Mouse (Mus musculus) gastrocnemius, postnatal 14 days (tissue): ENCODE results near the gene Tmprss6. TPM values are rescaled to one million over a fixed set of nuclear protein-coding genes. Genes with fewer than 3 reads are reported as not detected.

ENCODE experiments used
- DNase-seq: peaks from one replicate; pipeline ENCODE4 v3.0.0; 2021; ENCODE audit warnings: mixed read lengths
- intact Hi-C: fragments of 180-260 bp; cut with DNase I; formaldehyde crosslinking; loops from one replicate; pipeline ENCODE4 v1.15.1; 2025; ENCODE audit warnings: low total_unique reads
- total RNA-seq, 2 experiments: library from RNA; stranded (reverse); gene quantifications; 2 replicates each; pipeline ENCODE4 v1.2.3; 2021

Gene Tmprss6
- total RNA-seq, 2 experiments from 2014 or later = not detected

DNA sequence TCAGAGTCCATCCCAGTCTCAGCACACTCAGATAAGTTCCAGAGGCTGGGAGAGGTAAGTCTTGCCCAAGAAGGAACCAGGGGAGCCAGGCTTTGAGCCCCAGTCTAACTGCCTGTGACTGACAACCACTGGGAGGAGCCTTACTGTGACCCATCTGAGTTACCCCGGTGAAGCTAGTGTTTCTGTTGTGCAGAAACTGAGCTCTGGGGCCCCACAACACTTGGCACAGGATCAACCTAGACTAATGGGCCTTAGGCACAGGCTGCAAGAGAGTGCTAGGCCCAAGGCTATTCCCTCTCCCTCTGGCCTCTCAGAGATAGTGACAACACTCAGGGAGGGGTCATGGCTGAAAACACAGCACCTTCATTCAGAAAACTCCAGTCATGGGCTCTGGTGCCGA is 17.2 kb downstream of the Tmprss6 start:
- DNase-seq = no peak
- intact Hi-C loops = no loop called here

DNA sequence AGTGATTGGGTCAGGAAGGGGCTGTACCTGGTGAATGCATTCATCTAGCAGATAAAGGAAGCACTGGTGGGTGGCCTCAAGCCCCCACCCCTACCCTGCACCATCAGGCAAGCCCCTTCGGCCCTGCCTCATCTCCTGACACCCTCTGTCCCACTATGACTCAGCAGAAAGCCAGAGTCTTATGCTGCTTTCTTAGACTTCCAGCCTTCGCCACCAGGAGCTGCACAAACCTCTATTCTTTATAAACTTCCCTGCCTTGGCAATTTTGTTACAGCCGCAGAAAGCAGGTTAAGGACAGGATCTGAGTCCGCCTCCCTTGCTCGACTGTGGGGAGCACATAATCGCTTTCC is 18.0 kb downstream of the Tmprss6 start:
- intact Hi-C loops = no loop called here
- DNase-seq = no peak

DNA sequence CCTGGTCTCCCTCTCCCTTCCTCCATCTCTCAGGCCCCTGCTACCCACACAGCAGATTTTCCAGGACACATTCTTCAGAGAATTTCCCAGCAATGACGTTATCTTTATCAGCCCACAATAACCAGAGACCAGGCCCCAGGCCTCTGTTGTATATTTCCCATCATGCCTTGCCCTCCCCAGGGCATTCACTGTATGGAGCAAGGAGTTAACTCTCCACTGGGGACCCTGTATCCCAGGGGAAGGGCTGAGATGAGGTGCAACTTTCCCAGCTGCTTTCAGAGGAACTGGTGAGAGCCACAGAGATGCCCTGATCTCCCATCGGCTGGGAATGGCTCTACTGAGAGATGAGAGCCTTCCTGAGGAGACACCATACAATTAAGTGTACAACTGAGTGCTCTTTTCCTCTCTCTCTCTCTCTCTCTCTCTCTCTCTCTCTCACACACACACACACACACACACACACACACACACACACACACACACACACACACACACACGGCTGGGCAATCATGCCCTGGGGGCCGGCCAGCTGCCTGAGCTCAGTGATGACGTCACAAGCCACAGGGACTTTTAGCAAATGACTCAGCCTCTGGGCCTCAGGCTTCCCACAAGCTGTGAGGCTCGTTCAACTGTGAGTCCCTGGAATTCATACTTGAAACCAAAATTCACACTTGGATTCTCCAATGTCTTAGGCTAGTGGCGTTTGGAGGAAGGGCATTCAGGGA is 18.6 kb downstream of the Tmprss6 start:
- peak; percentile 75 for DNase-seq
- intact Hi-C loops = loop anchor here (5.0 kb wide), 1 partner anchor 82 kb away; the partner anchor contains the start of gene C1qtnf6

DNA sequence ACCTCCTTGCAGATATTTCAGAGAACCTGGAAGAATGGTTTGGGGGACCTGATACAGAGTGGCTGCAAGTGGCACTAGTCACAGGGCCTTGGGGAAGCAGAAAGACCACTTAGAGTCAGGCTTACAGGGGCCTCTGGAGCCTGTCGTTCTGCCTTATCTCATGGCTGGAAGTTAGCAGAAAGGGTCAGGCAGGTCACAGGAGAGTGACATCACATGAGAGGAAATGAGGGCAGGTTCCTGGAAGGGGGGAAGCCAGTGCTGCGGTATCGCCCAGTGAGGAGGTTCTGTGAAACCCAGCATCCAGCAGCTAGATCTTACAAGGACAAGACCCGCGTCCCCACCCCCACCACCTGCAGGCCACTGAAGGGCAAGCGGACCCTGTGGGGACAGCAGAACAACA is 19.3 kb downstream of the Tmprss6 start:
- no peak for DNase-seq
- intact Hi-C loops = loop anchor here (5.0 kb wide), 1 partner anchor 83 kb away; the partner anchor contains the start of gene C1qtnf6

DNA sequence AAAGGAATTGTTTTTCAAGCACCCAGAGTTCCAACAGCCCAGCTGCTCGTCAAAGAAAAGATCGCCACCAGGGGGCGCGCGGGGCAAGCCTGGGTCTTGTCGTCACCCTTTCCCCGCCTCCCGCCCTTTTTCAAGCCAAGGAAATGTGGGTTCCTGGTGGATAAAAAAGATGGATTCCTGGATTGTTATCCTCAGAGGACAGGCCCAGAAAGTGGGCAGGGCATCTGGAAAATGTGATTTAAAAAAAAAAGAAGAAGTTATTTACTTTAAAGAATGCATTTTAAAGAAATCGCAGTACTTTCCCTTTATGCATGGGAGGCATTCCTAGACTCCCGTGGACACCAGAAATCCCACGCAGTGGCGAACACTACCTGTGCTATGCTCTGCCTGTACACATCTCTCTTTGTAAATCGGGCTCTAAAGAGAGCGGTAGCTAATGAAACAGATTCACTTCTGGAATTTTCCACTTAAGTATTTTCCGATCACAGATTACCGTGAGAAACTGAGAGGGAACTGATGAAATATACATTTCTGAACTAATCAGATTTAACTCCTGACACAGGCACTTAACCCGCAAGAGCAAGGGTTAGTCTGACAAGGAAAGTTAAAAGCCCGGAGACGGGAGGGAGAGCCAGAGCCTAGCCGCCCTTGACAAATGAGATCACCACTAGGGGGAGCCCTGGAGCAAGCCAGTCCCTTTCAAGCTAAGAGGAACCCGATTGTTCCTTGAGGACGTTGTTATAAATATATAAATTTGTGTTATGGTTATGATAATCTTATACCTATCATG is 20.5 kb downstream of the Tmprss6 start:
- intact Hi-C loops = loop anchor here (5.0 kb wide), 1 partner anchor 84 kb away; the partner anchor contains the start of gene C1qtnf6
- peak; percentile 96 for DNase-seq

DNA sequence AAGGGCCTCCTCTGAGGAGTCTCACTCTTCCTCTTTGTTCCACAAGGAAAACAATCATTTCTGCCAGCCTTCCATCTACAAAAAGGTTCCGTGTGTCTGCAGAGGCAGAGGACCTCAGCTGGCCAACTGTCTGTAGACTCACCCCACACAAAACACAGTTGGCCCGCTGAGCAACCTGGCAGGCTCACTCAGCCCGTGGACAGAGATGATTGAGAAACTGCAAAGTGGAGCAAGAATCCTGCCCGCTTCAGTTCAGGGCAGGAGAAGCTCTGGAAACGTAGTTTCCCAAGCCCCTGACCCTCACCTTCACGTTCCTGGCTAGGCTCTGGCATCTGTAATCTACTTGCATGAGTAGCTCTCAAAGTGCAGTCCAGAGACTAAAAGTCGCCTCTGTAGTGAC is 21.3 kb downstream of the Tmprss6 start:
- intact Hi-C loops = loop anchor here (5.0 kb wide), 1 partner anchor 85 kb away; the partner anchor contains the start of gene C1qtnf6
- no peak for DNase-seq

DNA sequence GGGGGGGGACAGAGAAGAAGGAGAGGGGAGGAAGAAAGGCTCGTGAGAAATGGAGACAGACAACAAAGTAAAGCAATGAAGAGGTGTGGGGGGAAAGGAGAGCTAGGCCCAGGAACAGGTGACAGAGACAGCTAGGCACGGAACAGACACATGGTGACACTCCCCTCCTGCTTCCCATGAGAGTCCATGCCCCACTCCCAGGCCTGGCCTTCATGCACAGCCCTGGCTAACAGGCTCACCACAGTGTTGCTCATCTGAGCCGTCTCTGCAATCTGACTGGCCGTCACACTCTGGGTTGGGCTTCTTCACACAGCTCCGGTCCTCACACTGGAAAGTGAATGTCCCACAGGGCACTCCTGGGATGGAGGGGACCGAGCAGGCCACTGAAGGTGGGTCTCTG is 24.6 kb downstream of the Tmprss6 start:
- intact Hi-C loops = no loop called here
- no peak for DNase-seq

DNA sequence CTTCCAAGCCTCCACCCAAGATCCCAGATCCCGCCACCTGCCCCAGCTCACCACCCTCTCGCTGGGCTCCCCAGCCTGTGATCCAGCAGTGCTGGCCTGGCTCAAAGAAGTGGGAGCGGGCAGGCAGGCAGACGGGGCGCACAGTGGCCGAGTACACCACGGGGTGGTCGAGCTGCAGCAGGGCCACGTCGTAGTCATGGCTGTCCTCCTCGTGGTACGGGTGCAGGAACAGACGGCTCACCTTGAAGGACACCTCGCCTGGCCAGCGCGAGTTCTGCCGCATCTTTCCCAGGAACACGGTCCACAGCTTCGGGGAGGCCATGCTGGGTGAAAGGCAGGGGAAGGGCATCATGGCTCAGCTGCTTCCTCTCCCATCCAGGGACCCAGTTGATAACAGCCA is 26.2 kb downstream of the Tmprss6 start:
- intact Hi-C loops = no loop called here
- DNase-seq = no peak

DNA sequence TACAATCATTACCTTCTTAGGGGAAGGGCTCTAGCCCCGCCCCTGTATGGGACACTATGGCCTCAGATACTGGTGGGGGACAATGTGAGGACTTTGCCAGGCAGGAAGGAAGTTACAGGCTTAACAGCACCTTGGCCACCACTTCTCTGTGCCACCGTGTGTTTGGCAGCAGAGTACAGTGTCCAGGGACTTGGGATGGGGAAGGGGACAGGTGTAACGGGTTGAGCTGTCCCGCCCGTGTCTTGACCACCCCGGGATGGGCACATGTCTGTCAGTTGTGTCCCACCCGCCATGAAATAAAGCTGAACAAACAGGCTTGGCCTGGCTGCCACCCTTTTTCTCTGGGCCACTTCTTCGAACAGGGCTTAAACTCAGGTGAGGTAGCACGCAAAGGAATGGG is 29.5 kb downstream of the Tmprss6 start:
- no peak for DNase-seq
- intact Hi-C loops = no loop called here

DNA sequence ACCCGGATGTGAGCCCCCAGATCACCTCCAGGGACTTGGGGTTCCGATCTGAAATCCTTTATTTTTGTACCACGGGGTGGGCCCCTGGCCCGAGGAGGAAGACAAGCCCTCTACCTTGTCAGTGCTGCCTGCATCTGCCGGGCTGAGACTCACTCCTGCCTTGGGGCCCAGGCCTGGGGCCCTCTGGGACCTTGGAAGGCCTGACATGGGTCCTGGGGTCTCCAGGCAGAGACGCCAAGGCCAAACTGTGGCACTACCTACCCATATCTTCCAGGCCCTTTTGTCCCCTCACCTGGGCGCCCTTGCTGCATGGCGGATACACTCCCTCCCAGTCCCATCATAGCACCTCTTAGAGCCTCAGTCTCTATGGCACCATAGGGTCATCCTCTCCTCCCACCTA is 29.9 kb downstream of the Tmprss6 start:
- intact Hi-C loops = no loop called here
- DNase-seq = no peak

DNA sequence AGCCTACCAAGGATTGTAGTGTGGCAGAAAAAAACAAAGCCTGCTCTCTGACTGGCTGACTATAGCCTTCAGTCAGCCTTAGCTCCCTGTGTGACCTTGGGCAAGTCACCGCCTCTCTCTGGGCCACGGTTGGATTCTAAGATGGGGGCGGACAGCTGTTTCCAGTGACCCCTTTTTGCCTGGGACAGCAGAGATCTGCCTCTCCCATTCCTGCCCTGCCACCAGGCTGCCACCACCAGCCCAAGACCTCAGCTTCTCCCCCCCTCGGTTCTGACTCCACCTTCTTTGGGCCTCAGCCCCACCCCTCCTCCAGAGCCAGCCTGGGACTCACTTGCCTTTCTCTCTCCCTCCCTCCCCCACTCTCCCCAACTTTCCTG is 30.4 kb downstream of the Tmprss6 start:
- intact Hi-C loops = no loop called here
- no peak for DNase-seq

DNA sequence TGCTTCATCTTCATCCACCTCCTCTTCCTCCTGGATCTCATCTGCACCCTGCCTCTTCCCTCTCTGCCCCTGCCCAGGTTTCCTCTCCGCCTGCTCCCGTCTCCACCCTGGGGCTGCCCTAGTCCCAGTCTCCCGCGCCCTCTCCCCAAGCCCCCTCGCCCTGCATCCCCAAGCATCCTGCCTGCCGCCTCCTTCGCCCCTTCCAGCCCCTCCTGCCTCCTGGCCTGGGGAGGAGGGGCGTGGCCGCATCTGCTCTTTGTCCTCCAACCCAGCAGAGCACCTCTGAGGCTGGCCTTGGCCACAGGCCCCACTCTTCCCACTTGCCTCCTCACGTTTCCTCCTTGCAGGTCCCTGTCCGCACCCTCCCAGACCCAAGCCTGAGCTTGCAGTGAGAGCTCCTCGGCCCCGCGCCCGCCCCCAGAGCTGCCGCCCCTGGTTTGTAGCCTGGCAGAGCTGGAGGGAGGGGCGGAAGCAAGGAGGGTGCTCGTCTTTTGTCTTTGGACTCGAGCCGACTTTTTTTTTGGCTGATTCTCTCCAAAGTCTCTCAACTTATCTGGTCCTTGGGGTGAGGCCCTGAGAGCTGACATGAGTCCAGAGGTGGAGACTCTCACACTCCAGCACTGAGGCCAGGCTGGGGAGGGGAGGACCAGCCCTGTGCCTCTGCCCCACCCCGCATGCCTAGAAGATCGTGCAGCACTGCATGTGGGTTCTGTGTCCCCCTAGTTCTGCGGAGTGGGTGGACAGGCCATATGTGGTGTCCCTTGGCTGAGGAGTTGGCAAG is 31.0 kb downstream of the Tmprss6 start:
- intact Hi-C loops = no loop called here
- peak; percentile 65 for DNase-seq

DNA sequence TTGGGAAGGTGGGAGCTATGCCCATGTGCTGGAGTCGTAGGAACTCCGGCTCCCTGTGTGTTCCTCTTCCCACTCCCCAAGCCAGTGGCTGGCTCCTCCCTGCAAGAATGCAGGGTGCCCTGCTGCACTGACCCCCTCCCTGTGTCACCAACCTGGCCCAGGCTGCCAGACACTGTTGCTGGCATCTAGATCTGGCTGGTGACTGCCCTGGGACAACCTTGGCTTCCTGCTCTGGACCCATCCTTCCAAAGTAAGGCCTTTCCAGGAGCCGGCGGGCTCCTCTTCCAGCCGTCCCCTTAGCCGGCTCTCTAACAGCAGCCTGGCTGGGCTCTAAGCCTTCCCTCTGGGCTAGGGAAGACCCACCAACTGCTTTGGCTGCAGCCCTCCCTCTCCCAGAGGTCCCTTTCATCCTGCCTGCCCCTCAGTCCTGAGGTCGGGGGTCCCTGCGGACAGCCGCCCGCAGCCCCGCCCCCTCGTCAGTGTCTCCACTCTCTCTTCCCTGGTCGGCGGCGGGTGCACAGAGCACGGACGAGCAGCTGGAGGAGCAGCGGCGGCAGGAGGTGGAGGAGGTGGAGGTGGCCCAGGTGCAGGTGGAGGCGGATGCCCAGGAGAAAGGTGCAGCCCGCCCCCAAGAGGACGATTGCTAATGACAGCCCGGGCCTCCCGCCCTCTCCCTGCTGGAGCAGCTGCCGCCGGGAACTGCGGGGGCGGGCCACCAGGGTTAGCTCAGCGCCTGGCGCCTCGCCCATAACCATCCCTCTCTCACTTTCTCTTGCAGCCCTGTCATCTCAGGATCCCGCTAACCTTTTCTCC is 31.8 kb downstream of the Tmprss6 start:
- intact Hi-C loops = no loop called here
- DNase-seq = peak; percentile 93

DNA sequence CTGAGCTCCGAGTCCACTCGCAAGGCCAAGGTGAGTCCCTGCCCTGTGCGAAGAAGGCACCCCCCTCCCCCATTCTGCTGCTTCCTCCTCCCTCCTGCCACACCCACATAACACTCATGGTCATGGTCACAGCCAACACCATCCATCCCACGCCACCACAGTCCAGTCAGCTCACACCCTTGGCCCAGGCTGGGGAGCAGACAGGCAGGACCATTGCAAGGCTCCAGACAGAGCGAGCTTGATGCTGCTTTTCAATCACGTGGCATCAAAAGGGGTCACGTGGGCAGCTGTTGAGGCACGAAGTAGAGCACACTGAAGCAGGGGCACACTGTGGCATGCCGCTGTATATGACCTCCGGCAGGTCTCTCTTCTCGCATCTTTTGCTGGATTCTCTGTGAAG is 32.8 kb downstream of the Tmprss6 start:
- intact Hi-C loops = no loop called here
- DNase-seq = no peak

DNA sequence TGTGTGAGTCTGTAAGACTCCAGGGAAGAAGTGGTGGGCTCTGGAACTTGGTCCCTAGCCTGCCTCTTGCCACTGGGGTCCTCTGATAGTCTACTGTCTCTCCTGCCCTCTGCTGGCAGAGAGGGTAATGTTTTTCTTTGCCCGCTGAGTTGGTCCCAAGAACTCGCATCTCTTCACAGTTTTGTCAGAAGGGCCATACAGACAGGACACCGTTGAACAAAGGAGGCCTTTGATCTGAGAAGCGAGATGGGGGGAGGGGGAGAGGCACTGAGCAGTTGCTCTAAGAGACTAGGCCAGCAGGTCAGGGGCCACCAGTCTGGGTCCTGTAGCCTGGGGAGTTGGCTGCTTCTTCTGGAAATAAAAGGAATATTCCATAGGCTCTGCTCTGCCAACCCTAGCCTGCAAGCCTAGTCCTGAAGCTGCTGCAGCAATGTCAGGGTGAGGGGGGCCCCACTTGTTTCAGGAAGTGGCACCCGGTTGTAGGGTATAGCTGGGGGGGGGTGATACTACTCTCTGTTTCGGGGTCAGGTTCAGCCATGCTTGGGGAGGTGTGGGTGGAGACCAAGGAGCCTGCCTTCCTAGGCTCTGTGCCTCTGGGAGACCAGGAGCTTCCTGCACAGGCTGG is 33.4 kb downstream of the Tmprss6 start:
- intact Hi-C loops = no loop called here
- no peak for DNase-seq

DNA sequence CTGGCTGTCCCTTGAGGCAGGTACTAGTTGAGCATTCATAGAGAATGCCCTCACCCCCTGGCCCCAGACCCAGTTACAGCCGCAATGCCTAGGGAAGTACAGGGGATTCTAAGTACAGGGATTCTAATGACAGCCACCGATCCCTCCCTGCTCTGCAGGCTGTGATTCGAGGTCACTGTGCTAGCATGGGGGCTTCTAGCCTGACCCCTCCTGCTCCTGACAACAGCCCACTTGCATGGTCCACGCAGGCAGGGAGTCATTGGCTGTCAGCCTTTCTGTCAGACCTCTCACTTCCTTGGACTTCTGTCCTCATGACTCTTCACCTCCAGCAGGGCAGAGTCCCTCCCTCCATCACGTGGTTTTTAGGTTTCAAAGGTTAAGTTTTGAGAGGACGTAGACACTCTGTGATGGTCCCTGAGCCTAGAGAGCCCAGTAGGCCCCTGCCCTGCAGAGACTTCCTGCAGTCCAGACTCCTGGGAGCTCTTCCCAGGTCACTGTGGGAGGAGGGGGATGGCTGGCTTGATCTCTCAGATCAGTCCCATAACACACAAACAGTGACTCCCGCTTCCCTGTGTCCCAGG is 36.8 kb downstream of the Tmprss6 start:
- DNase-seq = no peak
- intact Hi-C loops = no loop called here

DNA sequence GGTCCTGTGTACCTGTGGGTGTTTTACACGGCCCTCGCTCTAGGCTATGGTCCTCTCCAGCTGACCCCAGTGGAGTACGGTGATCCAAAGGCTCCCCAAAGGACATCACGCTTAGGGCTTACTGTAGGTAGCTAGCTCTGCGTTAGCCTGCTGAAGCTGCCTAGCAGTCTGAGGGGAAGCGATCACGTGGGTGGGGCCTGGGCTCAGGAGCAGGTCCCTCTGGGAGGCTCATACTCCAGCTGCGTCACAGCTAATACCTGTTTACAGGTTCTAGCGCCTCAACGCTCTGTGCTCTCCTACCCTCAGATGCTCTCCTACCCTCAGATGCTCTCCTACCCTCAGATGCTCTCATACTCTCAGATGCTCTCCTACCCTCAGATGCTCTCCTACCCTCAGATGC is 37.6 kb downstream of the Tmprss6 start:
- DNase-seq = no peak
- intact Hi-C loops = no loop called here

DNA sequence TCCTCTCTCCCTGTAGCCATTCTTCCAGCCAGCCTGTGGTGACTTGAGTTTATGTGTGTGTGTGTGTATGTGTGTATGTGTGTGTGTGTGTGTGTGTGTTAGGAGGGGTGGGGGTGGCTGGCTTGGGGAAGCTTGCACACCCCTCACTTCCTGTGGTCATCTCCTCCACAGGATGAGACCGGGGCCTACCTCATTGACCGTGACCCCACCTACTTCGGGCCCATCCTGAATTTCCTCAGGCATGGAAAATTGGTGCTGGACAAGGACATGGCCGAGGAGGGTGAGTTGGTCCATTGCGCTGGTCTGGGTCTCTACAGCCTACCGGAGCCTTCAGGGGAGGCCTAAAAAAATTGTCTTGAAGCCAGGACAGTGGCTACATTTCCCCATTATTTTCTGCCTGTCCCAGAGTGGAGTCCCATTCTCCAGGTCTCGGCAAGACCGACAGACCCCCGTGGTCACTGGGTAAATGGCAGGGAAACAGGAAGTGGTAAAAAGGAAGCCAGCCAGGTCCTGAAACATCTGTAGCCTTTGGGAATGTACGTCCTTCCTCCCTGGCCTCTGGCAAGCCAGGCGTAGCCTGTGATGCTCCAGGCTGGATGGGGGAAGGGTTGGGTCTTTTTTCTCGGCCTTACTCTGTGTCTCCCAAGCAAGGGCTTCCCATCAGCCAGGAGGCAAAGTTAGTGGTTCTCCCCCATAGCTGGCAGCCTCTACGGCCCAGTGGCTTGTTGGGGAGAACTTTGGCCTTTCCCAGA is 38.4 kb downstream of the Tmprss6 start:
- no peak for DNase-seq
- intact Hi-C loops = no loop called here
